Mouse (Mus musculus): Measurements from ENCODE around the gene Naa38.

DNA sequence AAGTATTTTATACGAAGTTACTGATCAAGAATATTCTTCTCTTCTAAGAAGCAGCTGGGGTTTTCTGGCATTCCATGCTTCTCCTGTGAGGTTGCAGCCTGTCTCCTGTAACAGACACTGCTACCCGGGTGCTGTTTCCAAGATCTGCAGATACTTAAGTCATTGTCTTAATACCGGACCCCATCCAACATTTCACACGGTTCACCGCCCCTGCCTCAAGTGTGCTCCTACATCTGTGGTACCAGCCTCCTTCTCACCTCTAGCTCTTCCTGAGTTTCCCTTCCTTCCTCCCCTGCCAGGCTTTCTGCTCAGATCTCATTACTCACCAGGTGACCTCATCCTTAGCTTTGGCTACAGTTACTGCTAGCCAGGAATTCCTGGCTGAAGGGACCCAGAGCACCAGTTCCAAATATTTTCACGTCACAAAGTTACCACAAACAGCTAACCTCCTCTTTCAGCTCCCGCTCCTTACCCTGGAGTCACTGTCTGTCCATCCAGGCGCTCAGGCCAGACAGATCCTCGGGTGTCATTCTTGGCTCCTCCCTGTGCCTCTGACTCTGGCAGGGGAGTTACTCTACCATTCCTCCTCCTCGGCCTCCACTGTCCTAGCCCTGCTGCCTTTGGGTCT lies 12.7 kb upstream of the Naa38 start:
- TF ChIP-seq CTCF (IDR thresholded peaks at IDR 0.05; ENCODE audit: borderline replicate concordance, insufficient read depth, low read depth, low read length) (no peak), POLR2A (IDR thresholded peaks at IDR 0.05; ENCODE audit: borderline replicate concordance, insufficient read depth, low read length) (no peak)

Measured in cerebellum, adult 2 months (tissue).